Mouse (Mus musculus) midbrain, embryonic 15.5 days (tissue): ENCODE measurements at regions not wholly inside any gene's neighbourhood (a gene's known extent, or its start where the extent isn't known, plus 50 kb on each side); places are given as distances from the start of the nearest gene placed in this dataset.

ENCODE experiments used
- ATAC-seq: fragments of 200-750 bp; cut with Nextera tagmentation; replicated peaks from 2 replicates; pipeline ENCODE4 v1.8.0; 2017; ENCODE audit warnings: moderate TSS enrichment
- H3K27ac ChIP-seq: fragments of 300-500 bp; sonication (generic); 2 replicates; pipeline ENCODE4 v1.5.1; 2015; ENCODE audit warnings: mild to moderate bottlenecking, inconsistent platforms
- H3K27me3 ChIP-seq: fragments of 300-500 bp; sonication (generic); replicated peaks from 2 replicates; pipeline ENCODE4 v1.6.1; 2015; ENCODE audit warnings: inconsistent platforms
- H3K36me3 ChIP-seq: fragments of 300-500 bp; sonication (generic); replicated peaks from 2 replicates; pipeline ENCODE4 v1.6.1; 2015; ENCODE audit warnings: inconsistent platforms
- H3K4me1 ChIP-seq: fragments of 300-500 bp; sonication (generic); 2 replicates; pipeline ENCODE4 v1.6.1; 2015; ENCODE audit warnings: inconsistent platforms
- H3K4me2 ChIP-seq: fragments of 300-500 bp; sonication (generic); 2 replicates; pipeline ENCODE4 v1.6.1; 2015; ENCODE audit warnings: inconsistent platforms, mild to moderate bottlenecking, moderate library complexity
- H3K4me3 ChIP-seq: fragments of 300-500 bp; sonication (generic); 2 replicates; pipeline ENCODE4 v1.5.1; 2015; ENCODE audit warnings: mild to moderate bottlenecking, inconsistent platforms
- H3K9ac ChIP-seq: fragments of 300-500 bp; sonication (generic); 2 replicates; pipeline ENCODE4 v1.6.1; 2015; ENCODE audit warnings: mild to moderate bottlenecking, inconsistent platforms
- H3K9me3 ChIP-seq: fragments of 300-500 bp; sonication (generic); 2 replicates; pipeline ENCODE4 v1.6.1; 2016; ENCODE audit warnings: inconsistent platforms
- WGBS: fragments of 180-500 bp; shearing (Covaris S2); methylation state at CpG from one replicate; pipeline ENCODE4 v1.1.7; 2015; ENCODE audit warnings: mixed read lengths; 5-methylcytosine and 5-hydroxymethylcytosine counted together

DNA sequence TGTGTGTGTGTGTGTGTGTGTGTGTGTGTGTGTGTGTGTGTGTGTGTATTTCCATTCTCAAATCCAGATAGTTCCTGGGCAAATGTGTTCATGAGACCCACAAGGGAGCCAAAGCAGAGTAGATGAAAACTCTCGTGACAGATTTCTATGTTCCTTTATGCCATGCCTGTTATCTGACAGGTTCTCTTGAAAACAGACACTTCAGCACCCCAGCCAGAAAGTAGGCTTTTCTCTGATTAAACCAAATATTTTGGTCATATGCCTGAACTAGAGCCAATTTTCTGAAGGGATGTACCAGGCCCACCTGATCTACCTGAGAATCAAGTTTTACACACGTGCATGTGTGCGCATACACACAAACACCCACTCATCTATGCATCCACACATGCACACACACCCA is 95.5 kb downstream of the Psat1 start:
- Histone ChIP-seq H3K9me3 (no peaks in the 10 kb centered on the region), H3K4me2 (no peak overlapping the region), H3K27me3 (no peaks in the 10 kb centered on the region), H3K9ac (no peak overlapping the region), H3K36me3 (no peaks in the 10 kb centered on the region), H3K4me1 (no peaks in the 10 kb centered on the region), H3K27ac (no peak overlapping the region), H3K4me3 (no peak overlapping the region)
- WGBS, result 97% methylated on average over 3 of the region's 3 CpGs
- no peak for ATAC-seq

DNA sequence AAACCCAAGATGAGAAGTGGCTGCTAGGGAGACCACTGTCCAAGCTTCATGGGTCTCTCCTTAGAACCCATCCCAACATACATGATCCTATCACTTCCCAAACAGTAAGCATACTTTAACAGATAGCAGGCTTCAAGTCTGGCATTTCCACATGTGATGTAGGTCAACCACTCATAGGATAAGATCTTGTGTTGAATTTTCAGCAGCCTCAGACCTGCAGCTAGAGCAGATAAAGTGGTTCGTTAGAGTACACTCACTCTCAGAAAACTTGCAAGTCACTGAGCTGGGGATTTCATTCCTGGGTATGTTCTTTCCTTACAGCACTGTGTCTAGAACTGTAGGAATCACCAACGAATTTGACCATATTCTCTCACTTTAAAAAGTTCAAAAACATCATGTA is 96.4 kb downstream of the Psat1 start:
- Histone ChIP-seq H3K36me3 (no peaks in the 10 kb centered on the region), H3K4me2 (no peak overlapping the region), H3K27me3 (no peaks in the 10 kb centered on the region), H3K4me3 (no peak overlapping the region), H3K27ac (no peak overlapping the region), H3K9me3 (no peaks in the 10 kb centered on the region), H3K4me1 (no peaks in the 10 kb centered on the region), H3K9ac (no peak overlapping the region)
- 70% methylated on average over 2 of the region's 2 CpGs for WGBS
- ATAC-seq, result no peak

DNA sequence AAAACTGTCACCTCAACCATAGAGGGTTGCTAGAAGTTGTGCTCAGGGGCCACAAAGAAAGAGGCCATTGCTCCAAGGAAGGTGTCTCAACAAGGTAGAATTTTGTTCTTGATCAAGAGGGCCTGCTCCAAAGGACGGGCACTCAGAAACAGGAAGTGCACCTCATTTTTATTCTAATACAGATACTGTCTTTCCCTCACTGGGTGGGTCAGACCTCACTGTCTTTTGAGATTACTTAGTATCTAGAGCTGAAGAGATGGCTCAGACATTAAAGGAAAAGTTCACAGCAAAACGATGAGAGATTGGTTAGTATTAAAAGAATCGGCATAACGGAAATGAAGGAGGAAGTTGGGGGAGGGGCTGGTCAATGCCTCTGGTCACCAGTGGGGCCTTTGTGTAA is 97.9 kb downstream of the Psat1 start:
- H3K4me1 ChIP-seq, result no peaks in the 10 kb centered on the region
- H3K9me3 ChIP-seq, result no peaks in the 10 kb centered on the region
- no peak for ATAC-seq
- no peaks in the 10 kb centered on the region for H3K27me3 ChIP-seq
- no peak overlapping the region for H3K4me3 ChIP-seq
- no peak overlapping the region for H3K4me2 ChIP-seq
- H3K36me3 ChIP-seq, result no peaks in the 10 kb centered on the region
- no peak overlapping the region for H3K27ac ChIP-seq
- H3K9ac ChIP-seq, result no peak overlapping the region
- 89% methylated on average over 4 of the region's 4 CpGs for WGBS

DNA sequence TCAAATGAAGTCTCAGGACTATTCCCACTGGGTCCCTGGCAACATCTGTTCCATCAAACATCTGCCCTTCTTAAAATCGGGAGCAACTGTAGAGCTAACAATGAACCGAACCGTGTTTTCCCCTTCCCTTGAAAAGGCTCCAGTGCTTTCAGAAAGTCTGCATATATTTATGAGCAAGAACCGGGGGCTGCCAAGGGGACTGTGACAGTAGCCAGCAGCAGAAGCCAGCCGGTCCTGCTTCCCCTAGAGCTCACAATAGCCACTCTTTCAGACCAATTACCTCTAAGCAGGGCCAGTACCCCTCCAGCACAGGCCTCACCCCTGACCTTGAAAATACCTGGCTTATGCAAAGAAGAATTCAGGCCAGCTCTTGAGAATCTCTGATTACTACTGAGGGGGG is 108.8 kb downstream of the Psat1 start:
- no peak overlapping the region for H3K4me2 ChIP-seq
- 21% methylated on average over 5 of the region's 5 CpGs for WGBS
- no peaks in the 10 kb centered on the region for H3K36me3 ChIP-seq
- peak overlapping the region; percentile 70; the same call in 1 of the 2 replicates for H3K27ac ChIP-seq
- no peak overlapping the region for H3K4me3 ChIP-seq
- no peaks in the 10 kb centered on the region for H3K9me3 ChIP-seq
- no peak overlapping the region for H3K9ac ChIP-seq
- no peaks in the 10 kb centered on the region for H3K27me3 ChIP-seq
- peak; percentile 57 for ATAC-seq
- peaks cover 29% of the 10 kb centered on the region for H3K4me1 ChIP-seq

DNA sequence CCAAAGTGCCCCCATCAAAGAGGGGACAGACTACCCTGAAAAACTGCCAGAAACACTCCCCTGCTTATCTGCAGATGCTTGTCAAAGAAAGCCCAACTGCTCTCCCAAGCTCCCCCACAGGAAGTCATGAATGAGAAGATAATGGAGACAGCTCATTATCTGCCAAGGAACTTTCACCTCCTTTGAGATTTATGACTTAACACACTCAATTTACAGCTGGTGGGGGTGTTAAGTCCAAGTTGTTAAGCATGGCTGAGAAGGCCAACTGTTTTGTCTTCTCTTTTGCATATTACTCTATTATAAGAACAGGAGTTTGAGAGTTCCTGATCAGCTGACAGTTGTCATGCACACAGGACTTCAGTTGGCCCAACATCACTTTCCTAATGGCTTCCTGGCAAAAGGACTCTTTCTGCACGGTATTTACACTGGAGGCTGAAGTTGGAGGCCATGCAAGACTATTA is 109.4 kb downstream of the Psat1 start:
- H3K36me3 ChIP-seq, result no peaks in the 10 kb centered on the region
- peak overlapping the region; percentile 70 for H3K27ac ChIP-seq
- H3K4me2 ChIP-seq, result no peak overlapping the region
- peak; percentile 53; the same call in 1 of the 2 replicates for ATAC-seq
- H3K9ac ChIP-seq, result no peak overlapping the region
- no peaks in the 10 kb centered on the region for H3K27me3 ChIP-seq
- WGBS, result 21% methylated on average over 1 of the region's 1 CpGs
- no peaks in the 10 kb centered on the region for H3K9me3 ChIP-seq
- H3K4me1 ChIP-seq, result peaks cover 29% of the 10 kb centered on the region
- H3K4me3 ChIP-seq, result no peak overlapping the region

DNA sequence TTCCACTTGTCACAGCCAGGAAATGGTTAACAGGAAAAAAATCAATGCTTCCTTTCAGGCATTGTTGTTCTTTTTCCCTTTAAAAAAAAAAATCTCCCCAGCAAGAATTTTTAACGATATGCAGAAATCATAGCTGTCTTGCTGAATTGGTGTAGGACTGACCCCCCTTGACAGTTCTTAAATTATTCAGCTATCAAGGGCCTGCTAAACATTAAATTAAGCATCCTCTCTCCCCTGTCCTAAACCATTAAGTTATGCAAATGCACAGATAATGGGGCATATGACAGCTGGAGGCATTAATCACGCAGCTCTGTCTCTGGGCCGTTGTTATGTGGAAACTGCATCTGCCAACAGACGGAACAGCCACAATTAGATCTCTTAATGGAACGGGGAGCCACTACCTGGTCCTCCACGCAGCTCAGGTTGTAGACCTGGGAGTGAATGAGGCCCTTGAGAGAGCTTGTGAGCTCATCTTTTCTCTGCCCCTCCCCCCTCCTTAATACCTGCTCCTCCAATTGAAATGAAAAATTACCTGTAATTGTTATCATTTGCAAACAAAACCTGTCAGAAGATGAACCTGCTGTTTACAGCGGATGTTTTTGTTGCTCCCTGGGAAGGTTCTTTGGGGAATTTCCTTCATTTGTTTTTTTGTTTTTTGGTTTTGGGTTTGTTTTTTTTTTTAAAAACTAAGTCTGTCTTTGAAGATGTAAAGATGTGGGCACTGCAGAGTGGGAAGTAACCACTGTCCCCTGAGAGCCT is 110.0 kb downstream of the Psat1 start:
- no peaks in the 10 kb centered on the region for H3K9me3 ChIP-seq
- no peak overlapping the region for H3K4me3 ChIP-seq
- peak overlapping the region; percentile 70 for H3K27ac ChIP-seq
- WGBS, result 14% methylated on average over 7 of the region's 7 CpGs
- no peaks in the 10 kb centered on the region for H3K27me3 ChIP-seq
- no peak overlapping the region for H3K9ac ChIP-seq
- no peaks in the 10 kb centered on the region for H3K36me3 ChIP-seq
- peaks cover 29% of the 10 kb centered on the region for H3K4me1 ChIP-seq
- peak; percentile 84 for ATAC-seq
- H3K4me2 ChIP-seq, result peak overlapping the region; percentile 22

DNA sequence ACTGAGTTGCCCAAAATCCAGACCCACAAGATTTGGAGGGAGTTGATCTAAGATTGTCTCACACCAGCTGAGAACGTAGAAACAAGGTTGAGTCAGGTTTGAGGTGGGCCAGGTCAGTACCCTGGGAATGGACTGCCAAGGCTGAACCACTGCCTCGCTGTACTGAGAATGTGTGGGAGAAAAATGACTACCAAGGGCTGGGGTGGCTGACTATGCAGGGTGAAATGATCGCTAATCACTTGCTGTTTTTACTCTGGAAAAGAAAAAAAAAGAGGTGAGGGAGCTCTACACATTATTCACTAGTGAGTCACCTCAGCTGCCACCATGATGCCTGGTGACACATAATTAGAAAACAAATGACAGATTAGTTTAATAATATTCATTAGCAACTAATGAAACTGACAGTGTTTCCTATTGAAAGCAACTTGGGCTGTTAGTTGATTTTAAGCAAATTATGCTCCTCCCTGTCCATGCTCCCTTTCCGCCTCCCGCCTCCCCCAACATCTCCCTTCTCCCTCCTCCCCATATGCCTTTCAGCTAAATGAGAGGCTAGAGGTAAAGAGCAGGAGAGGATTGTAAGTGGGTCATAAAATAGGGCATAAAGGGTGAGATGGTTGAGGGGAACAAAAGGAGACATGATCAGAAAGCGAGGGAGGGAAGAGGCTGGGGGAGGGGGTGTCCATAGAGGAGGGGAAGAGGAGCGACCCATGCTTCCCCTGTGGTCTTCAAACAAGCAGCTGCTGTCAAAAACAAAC is 110.8 kb downstream of the Psat1 start:
- Histone ChIP-seq H3K9me3 (no peaks in the 10 kb centered on the region), H3K4me1 (peaks cover 29% of the 10 kb centered on the region), H3K27ac (peak overlapping the region; percentile 70), H3K4me3 (no peak overlapping the region), H3K36me3 (no peaks in the 10 kb centered on the region), H3K4me2 (peak overlapping the region; percentile 22), H3K27me3 (no peaks in the 10 kb centered on the region), H3K9ac (no peak overlapping the region)
- peak; percentile 66 for ATAC-seq
- 36% methylated on average over 7 of the region's 7 CpGs for WGBS

DNA sequence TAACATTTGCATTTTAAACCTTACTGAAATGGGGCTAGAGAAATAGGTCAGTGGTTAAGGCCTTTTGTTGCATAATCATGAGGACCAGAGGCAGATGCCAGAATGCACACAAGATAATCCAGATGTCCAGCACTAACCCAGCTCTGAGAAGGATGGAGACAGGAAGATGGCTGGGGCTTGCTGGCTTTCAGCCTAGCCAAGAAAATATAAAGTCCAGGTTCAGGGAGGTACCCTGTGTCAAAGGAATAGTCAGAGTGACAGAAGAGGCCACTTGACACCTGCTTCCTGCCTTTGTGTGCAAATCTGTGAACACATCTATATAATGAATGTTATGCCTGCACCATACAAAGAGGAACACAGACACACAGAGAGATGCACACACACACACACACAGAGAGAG is 116.8 kb downstream of the Psat1 start:
- H3K36me3 ChIP-seq, result no peaks in the 10 kb centered on the region
- no peaks in the 10 kb centered on the region for H3K27me3 ChIP-seq
- H3K9me3 ChIP-seq, result no peaks in the 10 kb centered on the region
- H3K4me3 ChIP-seq, result no peak overlapping the region
- H3K4me2 ChIP-seq, result no peak overlapping the region
- ATAC-seq, result no peak
- no peaks in the 10 kb centered on the region for H3K4me1 ChIP-seq
- H3K9ac ChIP-seq, result no peak overlapping the region
- no peak overlapping the region for H3K27ac ChIP-seq

DNA sequence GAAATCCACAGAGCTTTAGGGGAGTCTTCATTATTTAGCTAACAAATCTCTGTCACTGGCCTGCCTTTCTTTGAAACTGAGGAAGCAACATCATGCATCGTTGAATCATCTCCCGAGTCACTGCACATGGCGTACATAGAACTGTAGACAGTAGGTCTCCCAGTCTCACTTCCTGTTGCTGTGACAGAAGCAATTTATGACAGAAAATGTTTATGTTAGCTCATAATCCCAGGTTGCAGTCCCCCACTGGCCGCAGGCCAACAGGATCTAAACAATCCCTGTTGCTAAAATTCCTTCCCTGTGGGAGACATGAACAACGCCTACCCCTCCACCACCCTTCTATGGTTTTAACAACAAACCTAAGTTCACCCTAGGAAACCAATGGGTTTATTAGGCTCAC is 118.0 kb downstream of the Psat1 start:
- 82% methylated on average over 5 of the region's 5 CpGs for WGBS
- H3K27ac ChIP-seq, result no peak overlapping the region
- H3K4me2 ChIP-seq, result no peak overlapping the region
- H3K27me3 ChIP-seq, result no peaks in the 10 kb centered on the region
- ATAC-seq, result no peak
- H3K36me3 ChIP-seq, result no peaks in the 10 kb centered on the region
- H3K4me1 ChIP-seq, result no peaks in the 10 kb centered on the region
- no peak overlapping the region for H3K4me3 ChIP-seq
- no peak overlapping the region for H3K9ac ChIP-seq
- no peaks in the 10 kb centered on the region for H3K9me3 ChIP-seq

DNA sequence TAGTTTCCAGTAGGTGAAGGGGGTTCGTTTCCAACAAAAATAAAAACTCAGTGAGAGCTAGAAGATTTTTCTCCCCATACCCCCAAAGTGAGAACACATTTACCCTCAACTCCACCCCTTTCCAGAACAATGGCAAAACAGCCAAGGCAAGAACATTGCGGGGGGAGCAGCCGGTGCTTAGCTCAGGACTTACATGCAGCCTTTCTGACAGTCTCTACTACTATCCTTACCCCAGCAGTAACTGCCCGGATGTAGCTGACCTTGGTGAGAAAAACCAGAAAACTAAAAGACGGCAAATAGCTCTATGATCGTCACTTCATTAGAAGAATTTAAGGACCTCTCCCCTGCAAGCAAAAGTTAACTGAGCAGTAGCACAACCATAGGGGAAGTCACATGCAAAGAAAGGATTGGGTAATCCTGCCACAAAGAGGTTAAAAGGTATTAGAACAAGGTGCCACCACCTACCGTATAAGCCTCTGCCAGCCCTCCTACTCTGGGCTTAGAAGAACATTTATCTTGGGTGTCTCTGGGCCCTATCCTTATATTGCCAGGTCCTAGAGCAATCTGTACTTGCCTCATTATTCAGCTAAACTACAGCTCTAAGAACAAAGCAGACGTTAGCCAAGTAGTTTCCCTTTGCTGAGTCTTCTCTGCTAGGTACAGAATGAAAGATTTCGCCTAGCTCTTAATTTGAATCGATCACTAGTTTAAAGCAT is 119.0 kb downstream of the Psat1 start:
- H3K4me2 ChIP-seq, result no peak overlapping the region
- no peaks in the 10 kb centered on the region for H3K36me3 ChIP-seq
- H3K4me3 ChIP-seq, result no peak overlapping the region
- H3K4me1 ChIP-seq, result no peaks in the 10 kb centered on the region
- H3K27me3 ChIP-seq, result no peaks in the 10 kb centered on the region
- 79% methylated on average over 10 of the region's 10 CpGs for WGBS
- H3K9me3 ChIP-seq, result no peaks in the 10 kb centered on the region
- no peak overlapping the region for H3K27ac ChIP-seq
- H3K9ac ChIP-seq, result no peak overlapping the region
- no peak for ATAC-seq

DNA sequence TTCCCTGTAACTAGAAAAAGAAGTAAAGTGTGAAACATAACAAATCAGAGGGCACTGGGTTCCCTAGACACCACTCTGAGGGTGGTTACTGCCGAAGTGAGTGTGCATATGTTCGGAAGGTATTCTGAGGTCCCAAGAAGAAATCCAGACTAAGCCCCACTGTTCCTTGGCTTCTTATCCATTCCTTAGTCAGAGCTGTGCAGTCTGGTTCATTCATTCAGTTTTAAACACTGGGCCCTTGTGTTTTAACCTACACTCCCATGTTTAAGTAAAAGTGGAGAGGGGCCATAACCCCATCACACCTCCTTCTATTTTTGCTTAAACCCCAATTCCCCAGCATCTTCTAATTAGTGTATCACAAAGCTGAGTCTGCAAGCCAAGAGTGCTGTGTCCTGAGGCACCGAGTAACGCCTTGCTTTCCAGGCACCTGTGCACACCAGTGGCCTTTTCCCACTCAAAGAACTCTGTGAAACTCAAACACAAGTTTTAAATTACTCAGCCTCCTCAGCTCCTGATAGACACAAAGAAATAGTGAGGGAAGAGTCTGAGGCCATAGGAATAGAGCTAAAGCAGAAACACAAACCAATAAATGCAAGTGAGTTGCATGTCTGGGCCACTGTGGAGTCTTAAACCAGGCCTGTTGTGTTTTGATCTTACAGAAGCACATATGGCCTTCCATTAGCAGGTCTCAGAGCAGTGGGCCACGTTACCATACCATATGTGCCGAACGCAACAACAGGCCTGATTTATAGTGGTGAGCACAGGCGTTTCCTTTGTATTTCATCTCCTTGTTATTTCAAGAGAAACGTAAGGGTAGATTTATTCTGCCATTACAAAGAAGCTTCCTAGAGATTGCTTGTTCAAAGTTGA is 119.8 kb downstream of the Psat1 start:
- Histone ChIP-seq H3K4me2 (no peak overlapping the region), H3K27ac (no peak overlapping the region), H3K9ac (no peak overlapping the region), H3K4me1 (no peaks in the 10 kb centered on the region), H3K4me3 (no peak overlapping the region), H3K27me3 (no peaks in the 10 kb centered on the region), H3K36me3 (no peaks in the 10 kb centered on the region), H3K9me3 (no peaks in the 10 kb centered on the region)
- WGBS, result 80% methylated on average over 9 of the region's 9 CpGs
- ATAC-seq, result no peak
